Comparison of ENCODE assay signal across 10 mouse cellular contexts in the genomic region with DNA sequence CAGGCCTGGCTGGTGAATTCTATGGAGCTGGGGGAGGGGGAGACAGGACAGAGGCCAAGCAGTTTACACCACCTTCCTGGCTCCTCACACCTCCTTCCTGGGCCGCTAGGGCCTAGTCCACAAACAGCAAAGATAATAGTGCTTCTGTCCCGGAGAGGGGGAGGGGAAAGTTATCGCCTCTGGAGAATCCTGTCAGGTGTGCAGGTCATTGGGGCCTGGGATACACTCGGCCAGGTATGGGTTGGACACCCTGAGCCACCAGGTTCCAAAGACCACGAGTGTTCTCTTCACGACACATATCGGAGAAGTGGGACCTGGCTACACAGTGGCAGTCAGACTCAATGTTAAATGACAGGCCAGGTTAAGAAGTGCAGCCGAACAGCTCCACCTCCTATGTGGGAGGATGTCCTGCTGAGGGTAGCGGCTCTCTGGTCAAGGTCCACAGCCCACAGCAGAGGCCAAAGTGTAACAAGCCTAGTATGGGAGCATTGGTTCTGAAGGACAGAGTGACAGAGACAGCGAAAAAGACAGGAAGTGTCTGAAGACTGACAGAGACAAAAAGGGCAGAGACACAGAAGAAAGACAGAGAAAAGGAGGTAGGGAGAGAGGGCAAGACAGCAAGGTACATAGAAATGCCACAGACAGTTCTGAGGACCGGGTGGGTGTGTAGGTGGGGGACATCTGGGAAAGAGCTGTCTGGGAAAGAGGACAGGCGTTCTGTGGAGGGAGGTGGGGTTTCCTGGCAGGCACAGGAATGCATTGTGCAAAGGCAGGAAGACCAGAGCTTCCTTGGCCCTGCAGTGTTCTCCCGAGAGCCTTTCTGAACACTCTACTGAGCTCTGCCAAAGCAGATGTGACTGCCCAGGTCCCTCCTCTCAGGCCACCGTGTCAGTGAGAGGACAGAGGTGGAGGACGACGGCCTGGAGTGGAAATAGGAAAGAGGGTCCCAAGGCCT. TPM values are rescaled to one million over a fixed set of nuclear protein-coding genes. Genes with fewer than 3 reads are reported as not detected.
DNase-seq lines count a peak whose midpoint lies in the region; ATAC-seq lines count a peak whose summit lies in the region.
"Had no signal": no experiment of that assay in that cellular context is flagged by ENCODE, and none has a peak within 500 bp of the region (broad histone marks: within the 10 kb centered on the region; RNA-seq: fewer than 3 reads in every experiment).

No protein-coding gene starts in this region.

- no peak overlapping the region for H3K4me3 ChIP-seq in intestine, embryonic 15.5 days (replicated peaks)
- H3K4me3 ChIP-seq in liver, embryonic 12.5 days: no peak overlapping the region
- H3K4me3 ChIP-seq: neural tube, embryonic 12.5 days had no signal

- peak; percentile 81 for ATAC-seq in intestine, embryonic 15.5 days
- ATAC-seq in liver, embryonic 12.5 days: peak; percentile 62
- ATAC-seq: CD4-positive, CD25-positive, alpha-beta regulatory T cell, adult 4 months had no signal

- H3K9me3 ChIP-seq in intestine, embryonic 15.5 days: no peaks in the 10 kb centered on the region
- no peaks in the 10 kb centered on the region for H3K9me3 ChIP-seq in liver, embryonic 12.5 days (replicated peaks)
- H3K9me3 ChIP-seq: neural tube, embryonic 12.5 days had no signal

- H3K27me3 ChIP-seq in intestine, embryonic 15.5 days (replicated peaks): no peaks in the 10 kb centered on the region
- H3K27me3 ChIP-seq in liver, embryonic 12.5 days (replicated peaks): peaks cover 11% of the 10 kb centered on the region
- H3K27me3 ChIP-seq: neural tube, embryonic 12.5 days had no signal

- peak overlapping the region; percentile 23; the same call in 1 of the 2 replicates for H3K9ac ChIP-seq in intestine, embryonic 15.5 days
- no peak overlapping the region for H3K9ac ChIP-seq in liver, embryonic 12.5 days
- H3K9ac ChIP-seq: neural tube, embryonic 12.5 days had no signal

- H3K36me3 ChIP-seq in intestine, embryonic 15.5 days: no peaks in the 10 kb centered on the region
- H3K36me3 ChIP-seq in liver, embryonic 12.5 days: no peaks in the 10 kb centered on the region
- H3K36me3 ChIP-seq: neural tube, embryonic 12.5 days had no signal

- 49% methylated on average over 16 of the region's 16 CpGs for WGBS in intestine, embryonic 15.5 days
- WGBS in liver, embryonic 12.5 days (ENCODE audit: insufficient replicate concordance): 53% methylated on average over 16 of the region's 16 CpGs

- H3K4me1 ChIP-seq in intestine, embryonic 15.5 days (replicated peaks): peaks cover 19% of the 10 kb centered on the region; the same call in 1 of the 2 replicates
- peaks cover 21% of the 10 kb centered on the region for H3K4me1 ChIP-seq in liver, embryonic 12.5 days

- H3K4me2 ChIP-seq in intestine, embryonic 15.5 days (replicated peaks): peak overlapping the region; percentile 38
- H3K4me2 ChIP-seq in liver, embryonic 12.5 days: peak overlapping the region; percentile 23
- H3K4me2 ChIP-seq: neural tube, embryonic 12.5 days had no signal

- peak; percentile 14 for DNase-seq in embryo, embryonic 9.5 days (ENCODE audit: extremely low spot score)
- no peak for DNase-seq in embryo, embryonic 10 days (ENCODE audit: low spot score)
- DNase-seq in brain, adult 2 months (ENCODE audit: low read depth, low spot score): peak; percentile 66
- no peak for DNase-seq in right cerebral cortex, adult 18-20 months
- DNase-seq in T-cell, adult 2 months (ENCODE audit: low spot score): no peak
- DNase-seq in c-Kit-positive CD71-positive TER-119-positive erythroid progenitor cells, embryonic 14.5 days (ENCODE audit: low spot score): no peak

- peak overlapping the region; percentile 88 for H3K27ac ChIP-seq in intestine, embryonic 15.5 days
- peak overlapping the region; percentile 71 for H3K27ac ChIP-seq in liver, embryonic 12.5 days
- H3K27ac ChIP-seq: neural tube, embryonic 12.5 days had no signal

RNA-seq across cellular contexts. Expression of a gene that starts 14.6 kb away (rescaled TPM):
- polyA plus RNA-seq in intestine, embryonic 15.5 days (2015; fragmentation: Nextera tagmentation; extraction: Ambion mirVana): 21.5 and 25.7 TPM in 2 replicates
- 14.4 TPM in 2 replicates for polyA plus RNA-seq in liver, embryonic 12.5 days (2016; fragmentation: Nextera tagmentation; extraction: Ambion mirVana)

RNA-seq across cellular contexts. Expression of a gene that starts 40.5 kb away (rescaled TPM):
- 0.23 and 0.49 TPM in 2 replicates for polyA plus RNA-seq in intestine, embryonic 15.5 days (2015; fragmentation: Nextera tagmentation; extraction: Ambion mirVana)
- 0.89 TPM in 2 replicates for polyA plus RNA-seq in liver, embryonic 12.5 days (2016; fragmentation: Nextera tagmentation; extraction: Ambion mirVana)
- polyA plus RNA-seq: CD4-positive, CD25-positive, alpha-beta regulatory T cell, adult 4 months had no signal

Comparison
In these comparisons a context has a peak if more than half of its experiments do, and no peak if none do; other contexts are left out.
1. DNase-seq: peak in embryo, embryonic 9.5 days (single experiment) and brain, adult 2 months (single experiment); none in embryo, embryonic 10 days (single experiment), right cerebral cortex, adult 18-20 months (single experiment), T-cell, adult 2 months (single experiment) and c-Kit-positive CD71-positive TER-119-positive erythroid progenitor cells, embryonic 14.5 days (single experiment).